Mouse (Mus musculus) bone marrow macrophage, adult 2 months (primary cell): ENCODE measurements around the gene D17H6S53E.

Experiments used
- CTCF ChIP-seq: IDR thresholded peaks from 2 replicates; pipeline ENCODE4 v1.5.1; 2012; ENCODE audit warnings: low read depth, mild to moderate bottlenecking, low read length, moderate library complexity
- POLR2A ChIP-seq: IDR thresholded peaks from 2 replicates; pipeline ENCODE4 v1.6.1; 2012; ENCODE audit warnings: mild to moderate bottlenecking, low read depth, low read length, borderline replicate concordance

DNA sequence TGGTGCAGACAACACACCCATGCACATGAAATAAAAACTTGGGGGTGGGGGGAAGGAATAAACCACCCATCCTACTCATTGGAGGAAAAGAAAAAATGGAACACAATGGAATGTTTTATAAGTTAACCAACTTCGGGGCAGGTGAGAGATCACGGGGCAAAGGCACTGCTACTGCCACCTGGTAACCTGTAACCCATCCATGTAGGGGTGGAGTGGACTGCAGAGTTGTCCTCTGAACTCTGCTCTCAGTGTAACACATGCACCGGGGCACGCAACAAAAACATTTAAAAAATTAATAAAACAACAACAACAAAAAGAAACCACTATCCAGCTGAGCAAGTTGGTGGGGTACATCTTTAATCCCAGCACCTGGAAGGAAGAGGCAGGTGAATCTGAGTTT lies 25.9 kb downstream of the D17H6S53E start:
- TF ChIP-seq CTCF (no peak), POLR2A (no peak)
